Mouse (Mus musculus): ENCODE measurements at regions not wholly inside any gene's neighbourhood (a gene's known extent, or its start where the extent isn't known, plus 50 kb on each side); places are given as distances from the start of the nearest gene placed in this dataset.

DNA sequence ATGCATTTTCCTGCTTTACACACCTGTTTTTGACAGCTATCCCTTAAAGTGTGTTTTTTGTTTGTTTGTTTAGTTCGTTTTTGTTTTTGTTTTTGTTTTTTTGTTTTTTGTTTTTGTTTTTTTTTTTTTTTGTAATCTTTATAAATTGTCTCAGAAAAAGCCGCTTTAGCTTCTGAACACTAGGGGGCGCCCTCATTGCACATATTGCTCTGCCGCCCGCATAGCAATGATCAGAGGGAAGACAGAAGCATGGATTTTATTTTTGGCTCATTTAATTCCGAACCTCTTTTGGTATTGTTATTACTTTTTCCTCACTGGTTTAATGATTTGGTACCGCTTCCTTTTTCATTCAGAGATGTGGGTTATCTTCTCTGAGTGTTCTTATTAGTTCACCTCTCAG, 569.9 kb upstream of the Gm10800 start:
- peak; percentile 74 for DNase-seq (ENCODE audit: low spot score)
